Mouse (Mus musculus) bone marrow, adult 2 months (tissue): ENCODE data around the gene Nkrf.

Experiments
- CTCF ChIP-seq: fragments of 200-500 bp; IDR thresholded peaks from 2 replicates; pipeline ENCODE4 v1.5.1; 2011; ENCODE audit warnings: low read length, control low read depth; ENCODE audit not compliant: control insufficient read depth, insufficient read depth
- POLR2A ChIP-seq: fragments of 200-500 bp; IDR thresholded peaks from 2 replicates; pipeline ENCODE4 v1.6.1; 2011; ENCODE audit warnings: low read depth, mild to moderate bottlenecking, control low read depth, low read length, borderline replicate concordance; ENCODE audit not compliant: control insufficient read depth

GRCm38 (mm10) chrX:36901655-36902054 lies 1.0 kb downstream of the Nkrf start:
- TF ChIP-seq CTCF (no peak), POLR2A (no peak)
